8 mouse cellular contexts compared by ENCODE assay signal in genomic region chr9:67758686-67759085, GRCm38 (mm10). TPM values are rescaled to one million over a fixed set of nuclear protein-coding genes. Genes with fewer than 3 reads are reported as not detected.
DNase-seq lines count a peak whose midpoint lies in the region; ATAC-seq lines count a peak whose summit lies in the region.

No protein-coding gene starts in this region.

- 5% methylated on average over 9 of the region's 9 CpGs for WGBS in hindbrain, embryonic 14.5 days

- no peaks in the 10 kb centered on the region for H3K36me3 ChIP-seq in hindbrain, embryonic 14.5 days (replicated peaks; ENCODE audit: control insufficient read depth, insufficient read depth)

- H3K4me1 ChIP-seq in hindbrain, embryonic 14.5 days (replicated peaks; ENCODE audit: control insufficient read depth, insufficient read depth, low read length) = peaks cover 12% of the 10 kb centered on the region

- peak; percentile 9 for DNase-seq in thymus, postnatal 14 days
- DNase-seq in thymus, postnatal 0 days (ENCODE audit: low spot score) = no peak
- peak; percentile 85 to 88 for DNase-seq in cerebellum, postnatal 10 days
- DNase-seq in frontal cortex, adult 2 months (ENCODE audit: extremely low spot score in 1 of 2, low spot score in 1 of 2) = peak; percentile 49 to 83
- DNase-seq in hindbrain, embryonic 14.5 days (ENCODE audit: low spot score) = peak; percentile 87
- DNase-seq in layer of hippocampus, postnatal 10 days (ENCODE audit: low spot score in 2 of 2) = peak; percentile 70 to 72
- DNase-seq in skeletal muscle tissue, adult 2 months (ENCODE audit: low read depth, low spot score) = peak; percentile 42

- H3K4me2 ChIP-seq in hindbrain, embryonic 14.5 days (replicated peaks) = peak overlapping the region; percentile 65

- no peak overlapping the region for H3K9ac ChIP-seq in hindbrain, embryonic 14.5 days

- H3K27ac ChIP-seq in hindbrain, embryonic 14.5 days = no peak overlapping the region

- peak overlapping the region; percentile 68 for H3K4me3 ChIP-seq in hindbrain, embryonic 14.5 days (replicated peaks; ENCODE audit: low read length)

- 0 out of 2 replicates have a peak, but pooled peaks have one; percentile 38 for ATAC-seq in hindbrain, embryonic 14.5 days (ENCODE audit: low FRiP score)
- ATAC-seq in megakaryocyte progenitor cell, adult 5-6 weeks (replicated peaks; ENCODE audit: poor library complexity) = peak; percentile 66

- H3K9me3 ChIP-seq in hindbrain, embryonic 14.5 days (ENCODE audit: control insufficient read depth, low read length) = no peaks in the 10 kb centered on the region

- H3K27me3 ChIP-seq in hindbrain, embryonic 14.5 days (ENCODE audit: control insufficient read depth, insufficient read depth, low read length) = peaks cover 14% of the 10 kb centered on the region; the same call in 1 of the 2 replicates

RNA-seq across cellular contexts. Expression of gene C2cd4b, which starts 0.6 kb away (rescaled TPM):
- polyA plus RNA-seq in thymus, postnatal 0 days (2015; fragmentation: Nextera tagmentation; extraction: Ambion mirVana) = 0.09 and 0.47 TPM in 2 replicates
- 3.1 and 3.9 TPM in 2 replicates for polyA plus RNA-seq in frontal cortex, adult 2 months (2012; rRNA removed)
- 0.80 and 2.1 TPM in 2 replicates for polyA plus RNA-seq in hindbrain, embryonic 14.5 days (2014; fragmentation: Nextera tagmentation; extraction: Ambion mirVana)
- total RNA-seq in layer of hippocampus, postnatal 10 days (2021) = 1 to 10 TPM; 2.0 to 2.3 TPM
- total RNA-seq in megakaryocyte progenitor cell, adult 5-6 weeks (2015) = not detected in 2 replicates
- not detected in 2 replicates for total RNA-seq in megakaryocyte progenitor cell, adult 5-6 weeks (2017)
